Mouse (Mus musculus): Measurements from ENCODE around the gene Rbfox1. TPM values are rescaled to one million over a fixed set of nuclear protein-coding genes. Genes with fewer than 3 reads are reported as not detected.

Gene Rbfox1
- polyA plus RNA-seq, 1 experiment from 2014 or later: 148 TPM

GRCm38 (mm10) chr16:7076707-7077106, 1191.6 kb downstream of the Rbfox1 start:
- Histone ChIP-seq H3K4me3 (no peak overlapping the region), H3K36me3 (no peaks in the 10 kb centered on the region), H3K9me3 (no peaks in the 10 kb centered on the region), H3K27ac (no peak overlapping the region), H3K27me3 (no peaks in the 10 kb centered on the region), H3K4me2 (no peak overlapping the region), H3K4me1 (replicated peaks) (peaks cover 14% of the 10 kb centered on the region; the same call in 1 of the 2 replicates), H3K9ac (no peak overlapping the region)
- ATAC-seq (ENCODE audit: low FRiP score): no peak
- WGBS: 78% methylated on average over 3 of the region's 3 CpGs

DNA sequence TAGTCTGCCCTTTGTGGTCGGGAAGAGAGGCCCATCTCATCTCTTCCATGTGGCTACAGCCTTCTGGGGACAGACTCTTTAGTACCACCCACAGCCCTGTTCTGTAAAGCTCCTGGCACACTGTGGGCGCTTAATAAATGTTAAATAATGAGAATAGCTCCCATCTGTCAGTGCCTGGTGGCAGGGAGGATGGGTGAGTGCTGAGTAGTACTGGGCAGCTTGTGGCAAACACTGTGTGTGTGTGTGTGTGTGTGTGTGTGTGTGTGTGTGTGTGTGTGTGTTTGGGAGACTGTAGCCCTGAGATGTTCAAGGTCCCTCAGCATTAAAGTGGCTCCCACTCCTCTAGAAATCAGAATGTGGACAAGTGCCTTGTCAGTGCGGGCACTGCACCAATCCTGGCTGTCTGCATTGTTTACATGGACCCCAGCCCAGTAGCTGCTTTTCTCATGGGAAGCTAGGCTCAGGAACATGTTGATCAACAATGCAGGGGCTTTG, 1196.0 kb downstream of the Rbfox1 start:
- Histone ChIP-seq H3K4me1 (replicated peaks) (peaks cover 28% of the 10 kb centered on the region; the same call in 1 of the 2 replicates), H3K36me3 (no peaks in the 10 kb centered on the region), H3K27me3 (no peaks in the 10 kb centered on the region), H3K4me3 (no peak overlapping the region), H3K9me3 (no peaks in the 10 kb centered on the region), H3K27ac (peak overlapping the region; percentile 50), H3K9ac (no peak overlapping the region), H3K4me2 (no peak overlapping the region)
- WGBS: 57% methylated on average over 3 of the region's 3 CpGs
- peak; percentile 28; the same call in 1 of the 2 replicates for ATAC-seq (ENCODE audit: low FRiP score)

DNA sequence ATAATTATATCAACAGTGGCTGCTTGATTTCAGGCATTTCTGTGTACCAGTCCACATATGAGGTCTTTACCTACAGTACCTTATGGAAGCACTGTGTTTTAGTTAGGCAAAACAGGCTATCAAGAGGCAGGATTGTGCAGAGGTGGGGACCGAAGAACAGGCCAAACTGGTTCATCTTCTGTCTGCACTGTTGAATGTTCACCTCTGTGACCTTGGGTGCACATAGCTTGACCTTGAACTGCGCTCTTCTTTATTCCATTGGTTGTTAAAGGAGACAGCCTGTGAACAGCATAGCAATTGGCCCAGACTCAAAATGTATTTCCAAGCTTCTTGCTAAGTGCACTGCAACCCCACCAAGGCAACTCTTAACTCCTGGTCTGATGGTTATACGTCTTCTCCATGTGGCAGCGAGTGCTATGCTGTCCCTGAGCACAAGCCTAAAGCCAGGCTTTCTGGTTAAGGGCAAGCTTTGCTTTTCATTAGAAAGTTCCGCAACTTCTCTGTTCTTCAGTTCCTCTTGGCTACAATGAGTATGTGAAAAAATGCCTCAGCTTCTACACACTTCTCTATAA, 1196.6 kb downstream of the Rbfox1 start:
- Histone ChIP-seq H3K27ac (peak overlapping the region; percentile 40; the same call in 1 of the 2 replicates), H3K27me3 (no peaks in the 10 kb centered on the region), H3K9ac (no peak overlapping the region), H3K36me3 (no peaks in the 10 kb centered on the region), H3K4me3 (no peak overlapping the region), H3K9me3 (no peaks in the 10 kb centered on the region), H3K4me1 (replicated peaks) (peaks cover 28% of the 10 kb centered on the region; the same call in 1 of the 2 replicates), H3K4me2 (no peak overlapping the region)
- no peak for ATAC-seq (ENCODE audit: low FRiP score)
- WGBS: 87% methylated on average over 5 of the region's 5 CpGs

DNA sequence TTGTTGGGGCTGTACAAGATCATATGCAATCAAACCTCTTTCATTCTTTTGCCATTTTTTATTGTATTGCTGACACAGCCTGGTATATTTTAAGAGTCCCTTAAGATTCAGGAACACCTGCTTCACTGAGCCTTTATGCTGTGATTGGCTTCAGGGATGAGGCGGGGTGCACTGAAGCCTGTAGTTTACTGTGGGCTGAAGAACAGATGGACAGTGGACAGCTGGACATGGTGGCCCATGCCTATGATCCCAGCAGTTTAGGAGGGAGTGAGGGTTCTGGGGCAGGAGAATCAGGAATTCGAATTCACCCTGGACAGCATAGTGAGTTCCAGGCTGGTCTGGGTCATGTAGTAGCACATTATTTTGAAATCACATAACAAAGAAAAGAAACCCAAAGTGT, 1198.8 kb downstream of the Rbfox1 start:
- Histone ChIP-seq H3K9ac (no peak overlapping the region), H3K4me3 (no peak overlapping the region), H3K36me3 (no peaks in the 10 kb centered on the region), H3K9me3 (no peaks in the 10 kb centered on the region), H3K4me1 (replicated peaks) (peaks cover 30% of the 10 kb centered on the region; the same call in 1 of the 2 replicates), H3K27ac (no peak overlapping the region), H3K4me2 (no peak overlapping the region), H3K27me3 (no peaks in the 10 kb centered on the region)
- no peak for ATAC-seq (ENCODE audit: low FRiP score)
- WGBS: 92% methylated on average over 2 of the region's 2 CpGs

DNA sequence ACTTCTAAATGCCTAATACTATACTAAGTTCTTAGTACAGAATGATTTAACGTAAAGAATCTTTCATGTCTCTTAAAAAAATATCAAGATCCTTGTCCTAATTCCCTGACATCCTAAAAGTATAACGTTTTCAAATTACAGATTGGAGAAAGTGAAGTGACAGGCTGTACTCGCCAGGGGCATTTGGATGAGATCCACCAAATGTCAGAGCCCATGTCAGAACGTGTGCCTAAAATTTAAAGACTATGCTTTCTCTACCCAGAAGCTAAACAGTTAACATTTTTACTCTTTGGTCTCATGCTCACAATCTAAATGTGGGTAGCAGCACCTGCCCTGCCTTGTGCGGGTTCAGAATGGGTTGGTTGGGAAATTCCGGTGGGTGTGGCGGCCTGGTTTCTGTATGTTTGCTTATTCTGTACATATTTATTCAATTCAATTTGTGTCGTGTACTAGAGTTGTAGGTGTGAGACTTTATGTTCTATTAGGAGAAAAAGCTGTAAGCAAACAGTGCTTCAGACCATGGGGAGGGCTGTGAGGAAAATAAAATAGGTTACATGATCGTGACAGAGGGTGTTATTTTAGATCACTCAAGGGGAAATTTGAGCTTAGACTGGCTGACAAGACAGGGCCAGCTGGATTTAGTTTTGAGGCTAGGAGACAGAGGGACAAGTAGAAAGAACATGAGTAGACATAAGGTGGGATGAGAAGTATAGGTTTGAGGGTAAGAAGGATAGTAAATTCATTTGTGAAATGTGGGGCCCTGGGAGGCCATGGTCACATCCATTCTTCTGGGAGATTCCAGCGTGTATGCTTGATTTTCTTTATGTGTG, 1203.7 kb downstream of the Rbfox1 start:
- Histone ChIP-seq H3K4me2 (no peak overlapping the region), H3K27me3 (no peaks in the 10 kb centered on the region), H3K9me3 (no peaks in the 10 kb centered on the region), H3K4me1 (replicated peaks) (0 out of 2 replicates have a peak, but pooled peaks cover 4% of the 10 kb centered on the region), H3K36me3 (no peaks in the 10 kb centered on the region), H3K9ac (no peak overlapping the region), H3K27ac (no peak overlapping the region), H3K4me3 (no peak overlapping the region)
- ATAC-seq (ENCODE audit: low FRiP score): no peak
- 83% methylated on average over 10 of the region's 10 CpGs for WGBS

DNA sequence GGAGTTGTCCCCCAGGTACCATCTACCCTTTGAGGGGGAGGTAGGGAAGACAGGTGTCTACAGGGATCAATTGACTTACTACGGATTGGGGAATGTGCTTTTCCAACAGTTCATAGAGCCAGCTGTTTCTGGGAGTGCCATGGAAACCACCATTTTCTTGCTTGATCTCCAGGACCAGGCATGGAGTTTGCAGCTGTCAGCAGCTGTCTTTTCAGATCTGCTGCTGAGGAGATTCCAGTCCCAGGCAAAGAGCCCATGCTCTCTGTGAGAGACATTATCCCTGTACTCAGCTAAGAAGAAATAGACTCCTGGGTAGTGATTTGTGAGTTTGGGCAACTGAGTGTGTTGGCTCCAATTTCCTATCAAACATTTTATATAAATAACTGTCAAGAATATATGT, 1204.3 kb downstream of the Rbfox1 start:
- Histone ChIP-seq H3K9me3 (no peaks in the 10 kb centered on the region), H3K4me3 (no peak overlapping the region), H3K36me3 (no peaks in the 10 kb centered on the region), H3K9ac (no peak overlapping the region), H3K27me3 (no peaks in the 10 kb centered on the region), H3K4me1 (replicated peaks) (0 out of 2 replicates have a peak, but pooled peaks cover 2% of the 10 kb centered on the region), H3K4me2 (no peak overlapping the region), H3K27ac (no peak overlapping the region)
- WGBS: 83% methylated on average over 1 of the region's 1 CpGs
- ATAC-seq (ENCODE audit: low FRiP score): no peak

DNA sequence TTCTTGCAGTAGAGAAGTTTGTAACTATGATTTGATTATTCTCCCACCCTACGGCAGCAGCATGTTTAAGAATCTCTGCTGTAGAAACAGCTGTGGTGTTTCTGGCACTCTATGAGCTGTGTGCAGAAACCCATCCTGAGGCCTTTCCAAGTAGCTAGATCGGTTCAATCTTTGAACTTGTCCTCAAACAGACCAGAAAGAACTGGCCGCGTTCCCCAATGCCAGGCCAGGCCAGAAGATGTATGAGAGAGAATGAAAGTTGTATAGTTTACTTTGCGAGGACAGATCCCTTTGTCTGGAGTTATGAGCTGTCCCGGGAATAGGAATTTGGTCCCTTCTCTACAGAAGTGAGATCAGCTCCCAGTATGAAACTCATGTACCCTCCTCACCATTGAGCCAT, 1205.0 kb downstream of the Rbfox1 start:
- Histone ChIP-seq H3K27ac (no peak overlapping the region), H3K9ac (no peak overlapping the region), H3K4me1 (replicated peaks) (0 out of 2 replicates have a peak, but pooled peaks cover 2% of the 10 kb centered on the region), H3K36me3 (no peaks in the 10 kb centered on the region), H3K4me2 (no peak overlapping the region), H3K4me3 (no peak overlapping the region), H3K9me3 (no peaks in the 10 kb centered on the region), H3K27me3 (no peaks in the 10 kb centered on the region)
- 90% methylated on average over 6 of the region's 6 CpGs for WGBS
- ATAC-seq (ENCODE audit: low FRiP score): no peak

- 80% methylated on average over 4 of the region's 4 CpGs for WGBS
- Histone ChIP-seq H3K27ac (no peak overlapping the region), H3K4me2 (no peak overlapping the region), H3K36me3 (no peaks in the 10 kb centered on the region), H3K9ac (no peak overlapping the region), H3K9me3 (no peaks in the 10 kb centered on the region), H3K27me3 (no peaks in the 10 kb centered on the region), H3K4me3 (no peak overlapping the region), H3K4me1 (replicated peaks) (0 out of 2 replicates have a peak, but pooled peaks cover 2% of the 10 kb centered on the region)
- no peak for ATAC-seq (ENCODE audit: low FRiP score)
These were observed 1207.7 kb downstream of the Rbfox1 start for GRCm38 (mm10) chr16:7092811-7093210.

GRCm38 (mm10) chr16:7093686-7094085, 1208.5 kb downstream of the Rbfox1 start:
- Histone ChIP-seq H3K9me3 (no peaks in the 10 kb centered on the region), H3K36me3 (no peaks in the 10 kb centered on the region), H3K9ac (no peak overlapping the region), H3K4me3 (no peak overlapping the region), H3K4me2 (no peak overlapping the region), H3K27me3 (no peaks in the 10 kb centered on the region), H3K27ac (no peak overlapping the region), H3K4me1 (replicated peaks) (0 out of 2 replicates have a peak, but pooled peaks cover 1% of the 10 kb centered on the region)
- WGBS: 90% methylated on average over 3 of the region's 3 CpGs
- ATAC-seq (ENCODE audit: low FRiP score): no peak

DNA sequence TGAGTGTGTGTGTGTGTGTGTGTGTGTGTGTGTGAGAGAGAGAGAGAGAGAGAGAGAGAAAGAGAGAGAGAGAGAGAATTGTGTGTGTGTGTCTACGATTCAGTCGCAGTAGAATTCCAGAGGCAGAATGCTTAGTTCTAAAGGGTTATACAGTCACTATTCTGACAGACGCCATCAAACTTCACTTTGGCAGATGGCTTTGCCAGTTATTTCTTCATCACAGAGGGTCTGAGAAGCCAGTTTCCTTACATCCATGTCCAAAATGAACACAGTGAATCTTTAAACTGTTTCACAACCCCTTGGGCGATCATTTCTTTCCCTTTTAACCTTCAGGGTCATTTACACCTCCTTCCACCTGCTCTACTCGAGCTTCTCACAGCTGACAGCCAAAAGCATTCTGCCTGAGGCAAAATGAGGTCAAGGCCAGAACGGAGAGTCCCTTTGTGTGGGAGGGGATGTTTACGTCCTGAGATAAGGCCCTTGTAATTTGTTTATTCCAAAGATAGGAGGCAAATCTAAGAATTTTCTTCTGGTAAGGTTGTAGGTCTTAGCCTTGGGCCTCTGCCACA, 1209.1 kb downstream of the Rbfox1 start:
- ATAC-seq (ENCODE audit: low FRiP score): no peak
- Histone ChIP-seq H3K4me2 (no peak overlapping the region), H3K9ac (no peak overlapping the region), H3K9me3 (no peaks in the 10 kb centered on the region), H3K27ac (no peak overlapping the region), H3K36me3 (no peaks in the 10 kb centered on the region), H3K4me1 (replicated peaks) (no peaks in the 10 kb centered on the region), H3K4me3 (no peak overlapping the region), H3K27me3 (no peaks in the 10 kb centered on the region)
- 74% methylated on average over 7 of the region's 7 CpGs for WGBS

GRCm38 (mm10) chr16:7097071-7097470, 1211.9 kb downstream of the Rbfox1 start:
- no peaks in the 10 kb centered on the region for H3K36me3 ChIP-seq
- H3K27ac ChIP-seq: no peak overlapping the region
- no peak overlapping the region for H3K9ac ChIP-seq
- H3K4me2 ChIP-seq: no peak overlapping the region
- no peaks in the 10 kb centered on the region for H3K27me3 ChIP-seq
- 64% methylated on average over 2 of the region's 2 CpGs for WGBS
- no peaks in the 10 kb centered on the region for H3K9me3 ChIP-seq
- no peak for ATAC-seq (ENCODE audit: low FRiP score)
- no peak overlapping the region for H3K4me3 ChIP-seq
- no peaks in the 10 kb centered on the region for H3K4me1 ChIP-seq (replicated peaks)

DNA sequence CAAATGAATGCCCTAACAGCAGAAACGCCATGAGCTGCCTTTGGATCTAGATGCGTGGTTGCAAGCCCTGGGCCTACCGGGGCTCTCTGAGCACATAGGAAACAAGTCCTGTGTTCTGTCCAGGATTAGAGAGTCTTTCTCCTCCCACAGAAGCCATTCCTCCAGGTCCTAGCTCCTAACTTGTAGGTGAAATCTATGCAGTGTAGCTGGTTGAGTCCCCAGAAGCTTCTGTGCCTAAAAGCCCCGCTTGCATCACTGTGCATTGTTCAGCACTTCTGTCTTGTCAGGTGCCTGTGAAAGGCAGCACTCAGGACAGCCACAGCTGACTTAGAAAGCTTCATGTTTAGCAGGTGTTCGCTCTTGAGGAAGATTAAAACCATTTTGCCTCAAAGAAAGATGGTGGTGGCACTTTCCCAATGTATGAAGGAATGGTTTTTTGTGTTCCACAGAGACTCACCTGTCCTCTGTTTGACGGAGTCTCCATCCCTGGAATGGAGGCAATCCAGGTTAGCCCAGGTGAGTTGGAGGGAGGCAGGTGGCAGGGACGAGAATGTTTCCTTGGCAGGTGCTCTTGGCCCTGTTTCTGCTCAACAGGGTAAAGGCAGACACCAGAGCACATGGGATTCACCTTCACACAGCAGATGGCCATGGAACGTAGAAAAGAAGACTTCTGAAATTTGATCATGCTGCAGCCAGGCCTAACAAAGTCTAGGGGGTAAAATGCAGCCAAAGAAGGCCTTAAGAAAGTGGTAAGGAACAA, 1213.0 kb downstream of the Rbfox1 start:
- Histone ChIP-seq H3K36me3 (no peaks in the 10 kb centered on the region), H3K4me3 (no peak overlapping the region), H3K4me2 (no peak overlapping the region), H3K9ac (no peak overlapping the region), H3K27ac (no peak overlapping the region), H3K9me3 (no peaks in the 10 kb centered on the region), H3K4me1 (replicated peaks) (no peaks in the 10 kb centered on the region), H3K27me3 (no peaks in the 10 kb centered on the region)
- WGBS: 90% methylated on average over 8 of the region's 8 CpGs
- no peak for ATAC-seq (ENCODE audit: low FRiP score)
